Mouse (Mus musculus) heart, embryonic 16.5 days (tissue): ENCODE measurements around the gene Cpd. TPM values are rescaled to one million over a fixed set of nuclear protein-coding genes. Genes with fewer than 3 reads are reported as not detected.

Experiments used
- ATAC-seq: fragments of 200-750 bp; cut with Nextera tagmentation; replicated peaks from 2 replicates; pipeline ENCODE4 v1.8.0; 2017; ENCODE audit warnings: moderate number of reproducible peaks; ENCODE audit not compliant: insufficient read depth, low FRiP score; ENCODE audit errors: extremely low read depth
- H3K27ac ChIP-seq: fragments of 300-500 bp; sonication (generic); 2 replicates; pipeline ENCODE4 v1.5.1; 2014; ENCODE audit warnings: mild to moderate bottlenecking, low read length, control low read depth, moderate library complexity
- H3K27me3 ChIP-seq: fragments of 300-500 bp; sonication (generic); 2 replicates; pipeline ENCODE4 v1.6.1; 2014; ENCODE audit warnings: low read length, mixed read lengths; ENCODE audit not compliant: control insufficient read depth, insufficient read depth
- H3K36me3 ChIP-seq: fragments of 300-500 bp; sonication (generic); 2 replicates; pipeline ENCODE4 v1.6.1; 2014; ENCODE audit not compliant: control insufficient read depth, insufficient read depth
- H3K4me1 ChIP-seq: fragments of 300-500 bp; sonication (generic); 2 replicates; pipeline ENCODE4 v1.6.1; 2014; ENCODE audit warnings: low read length, mixed read lengths; ENCODE audit not compliant: control insufficient read depth, insufficient read depth
- H3K4me2 ChIP-seq: fragments of 300-500 bp; sonication (generic); 2 replicates; pipeline ENCODE4 v1.6.1; 2014; ENCODE audit warnings: low read depth, mild to moderate bottlenecking, control low read depth, low read length
- H3K4me3 ChIP-seq: fragments of 300-500 bp; sonication (generic); 2 replicates; pipeline ENCODE4 v1.5.1; 2014; ENCODE audit warnings: mild to moderate bottlenecking, control low read depth, low read length
- H3K9ac ChIP-seq: fragments of 300-500 bp; sonication (generic); 2 replicates; pipeline ENCODE4 v1.6.1; 2014; ENCODE audit warnings: low read length, control low read depth
- H3K9me3 ChIP-seq: fragments of 300-500 bp; sonication (generic); replicated peaks from 2 replicates; pipeline ENCODE4 v1.6.1; 2016; ENCODE audit warnings: low read length; ENCODE audit not compliant: control insufficient read depth
- WGBS: fragments of 180-500 bp; shearing (Covaris S2); extraction: QIAGEN DNeasy Blood & Tissue Kit; methylation state at CpG from one replicate; pipeline ENCODE4 v1.1.7; 2014; 5-methylcytosine and 5-hydroxymethylcytosine counted together
- polyA plus RNA-seq: library from polyadenylated mRNA; unstranded; fragments of >200 nt; fragmentation: Nextera tagmentation; extraction: Ambion mirVana; gene quantifications from 2 replicates; pipeline ENCODE4 v1.2.1, GENCODE M21; 2015

The Cpd gene
- polyA plus RNA-seq, 1 experiment from 2014 or later: 6.9 TPM

DNA sequence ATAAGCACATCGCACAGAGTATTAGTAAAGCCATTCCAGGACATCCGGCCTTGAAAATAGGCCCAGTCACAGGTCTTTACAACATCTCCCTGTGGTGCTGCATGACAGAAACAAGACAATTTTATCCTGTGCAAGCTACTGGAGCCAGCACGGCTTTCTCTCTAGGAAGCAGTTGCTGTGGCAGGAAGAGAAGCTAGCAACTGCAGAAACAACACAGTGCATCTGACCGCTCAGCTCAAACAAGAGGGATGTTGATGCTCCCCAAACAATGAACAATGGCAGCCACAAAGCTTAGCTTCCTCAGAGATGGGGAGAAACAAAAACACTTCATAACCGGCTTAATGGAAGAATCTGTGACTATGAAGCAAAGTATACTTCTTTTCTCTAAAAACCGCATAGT is 10.5 kb downstream of the Cpd start:
- H3K4me1 ChIP-seq: peaks cover 7% of the 10 kb centered on the region
- ATAC-seq: no peak
- H3K9me3 ChIP-seq: no peaks in the 10 kb centered on the region
- peak overlapping the region; percentile 71 for H3K27ac ChIP-seq
- no peak overlapping the region for H3K4me2 ChIP-seq
- no peak overlapping the region for H3K4me3 ChIP-seq
- H3K9ac ChIP-seq: no peak overlapping the region
- 58% methylated on average over 6 of the region's 6 CpGs for WGBS
- no peaks in the 10 kb centered on the region for H3K27me3 ChIP-seq
- H3K36me3 ChIP-seq: no peaks in the 10 kb centered on the region; the same call in 1 of the 2 replicates

DNA sequence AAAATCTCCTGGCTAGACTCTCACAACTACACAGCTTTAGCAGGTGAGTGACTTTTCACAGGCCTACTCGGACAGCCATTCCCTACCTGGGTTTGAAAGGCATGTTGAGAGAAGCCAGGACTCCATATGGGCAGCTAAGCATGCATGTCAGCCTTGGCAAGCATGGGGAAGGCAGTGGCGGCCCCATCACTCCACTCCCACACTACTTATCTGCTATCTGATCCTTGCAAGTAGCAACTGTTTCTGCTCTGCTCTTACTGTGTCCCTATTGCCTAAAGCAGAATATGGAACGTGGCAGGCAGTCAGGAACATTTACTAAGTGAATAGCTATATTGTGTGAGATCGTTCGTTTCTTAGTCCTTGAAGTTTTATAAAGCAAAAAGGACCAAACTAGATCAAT is 10.9 kb downstream of the Cpd start:
- H3K9me3 ChIP-seq: no peaks in the 10 kb centered on the region
- peaks cover 7% of the 10 kb centered on the region for H3K4me1 ChIP-seq
- 0 out of 2 replicates have a peak overlapping the region, but pooled peaks have one; percentile 30 for H3K9ac ChIP-seq
- no peaks in the 10 kb centered on the region for H3K27me3 ChIP-seq
- WGBS: 55% methylated on average over 5 of the region's 5 CpGs
- H3K27ac ChIP-seq: peak overlapping the region; percentile 71
- peak overlapping the region; percentile 2; the same call in 1 of the 2 replicates for H3K4me2 ChIP-seq
- no peaks in the 10 kb centered on the region; the same call in 1 of the 2 replicates for H3K36me3 ChIP-seq
- H3K4me3 ChIP-seq: no peak overlapping the region
- no peak for ATAC-seq

DNA sequence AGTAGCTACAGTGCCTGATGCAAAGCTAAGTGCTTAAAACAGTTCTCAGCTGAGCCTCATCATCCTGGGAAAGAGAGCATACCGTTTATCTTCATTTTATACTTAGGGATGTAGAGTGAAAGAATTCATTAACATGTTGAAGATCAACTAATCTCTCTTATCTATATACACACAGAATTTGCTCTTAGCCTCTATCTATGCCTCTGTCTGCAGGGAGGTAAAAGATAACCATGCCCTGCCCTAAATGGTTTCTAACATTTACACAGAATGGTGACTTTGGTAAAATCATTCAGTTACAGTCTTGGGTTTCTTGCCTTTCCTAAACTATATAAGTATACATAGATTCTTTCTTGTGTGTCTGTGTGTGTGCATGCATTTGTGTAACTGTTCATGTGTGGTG is 12.2 kb downstream of the Cpd start:
- Histone ChIP-seq H3K4me1 (peaks cover 7% of the 10 kb centered on the region), H3K36me3 (no peaks in the 10 kb centered on the region; the same call in 1 of the 2 replicates), H3K9ac (no peak overlapping the region), H3K27me3 (no peaks in the 10 kb centered on the region), H3K9me3 (no peaks in the 10 kb centered on the region), H3K4me2 (no peak overlapping the region), H3K4me3 (no peak overlapping the region), H3K27ac (no peak overlapping the region)
- no peak for ATAC-seq
- WGBS: 67% methylated on average over 1 of the region's 1 CpGs

DNA sequence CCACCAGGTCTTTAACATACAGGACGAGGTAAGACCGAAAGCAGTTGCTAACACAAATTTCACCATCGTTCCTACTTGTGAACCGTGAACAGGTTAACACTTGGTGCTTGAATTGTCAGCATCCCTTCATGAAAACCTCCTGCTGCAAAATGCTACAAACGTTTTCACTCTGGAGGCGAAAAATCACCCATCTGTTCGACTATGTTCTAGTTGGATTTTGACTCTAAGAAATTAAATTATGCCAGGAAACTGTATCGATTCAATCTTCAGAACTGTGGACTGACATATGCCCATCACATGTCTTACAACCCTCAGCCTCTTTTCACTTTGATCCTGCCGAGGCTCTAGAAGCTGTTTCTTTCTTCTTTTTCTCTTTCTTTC is 21.9 kb downstream of the Cpd start:
- Histone ChIP-seq H3K27ac (no peak overlapping the region), H3K4me3 (no peak overlapping the region), H3K36me3 (no peaks in the 10 kb centered on the region), H3K9me3 (no peaks in the 10 kb centered on the region), H3K9ac (no peak overlapping the region), H3K27me3 (no peaks in the 10 kb centered on the region), H3K4me2 (no peak overlapping the region), H3K4me1 (peaks cover 7% of the 10 kb centered on the region; the same call in 1 of the 2 replicates)
- ATAC-seq: no peak
- WGBS: 85% methylated on average over 9 of the region's 9 CpGs

DNA sequence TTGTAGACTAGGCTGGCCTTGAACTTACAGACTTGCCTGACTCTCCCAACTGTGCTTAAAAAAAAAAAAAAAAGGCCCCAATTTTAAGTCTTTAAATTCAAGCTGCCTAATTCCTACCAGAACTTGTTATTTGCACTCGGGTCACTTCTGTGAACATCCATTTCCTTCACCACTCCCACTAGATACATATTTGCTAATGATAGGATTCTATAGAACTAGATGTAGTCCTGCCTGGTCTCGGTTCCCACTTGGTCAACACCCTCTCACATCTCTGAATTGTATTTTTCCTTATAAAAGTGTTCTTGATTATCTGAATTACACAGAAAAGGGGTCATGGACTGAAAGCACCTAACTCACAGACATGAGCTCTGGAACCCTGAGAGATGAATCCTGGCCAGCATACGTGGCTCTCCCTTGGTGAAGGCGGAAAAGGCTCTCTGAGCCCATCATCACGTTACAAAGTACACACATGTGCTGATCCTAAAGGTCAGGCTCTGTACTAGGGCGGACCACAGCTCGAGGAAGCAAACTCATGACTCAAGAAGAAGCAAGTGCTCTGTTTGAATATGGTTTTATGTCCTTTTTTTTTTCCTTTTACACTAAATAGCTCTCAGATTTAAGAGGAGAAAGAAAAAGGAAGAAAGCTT is 22.5 kb downstream of the Cpd start:
- Histone ChIP-seq H3K4me2 (no peak overlapping the region), H3K4me3 (no peak overlapping the region), H3K27ac (no peak overlapping the region), H3K27me3 (no peaks in the 10 kb centered on the region), H3K36me3 (no peaks in the 10 kb centered on the region), H3K4me1 (peaks cover 7% of the 10 kb centered on the region; the same call in 1 of the 2 replicates), H3K9ac (no peak overlapping the region), H3K9me3 (no peaks in the 10 kb centered on the region)
- ATAC-seq: no peak
- WGBS: 73% methylated on average over 7 of the region's 7 CpGs

DNA sequence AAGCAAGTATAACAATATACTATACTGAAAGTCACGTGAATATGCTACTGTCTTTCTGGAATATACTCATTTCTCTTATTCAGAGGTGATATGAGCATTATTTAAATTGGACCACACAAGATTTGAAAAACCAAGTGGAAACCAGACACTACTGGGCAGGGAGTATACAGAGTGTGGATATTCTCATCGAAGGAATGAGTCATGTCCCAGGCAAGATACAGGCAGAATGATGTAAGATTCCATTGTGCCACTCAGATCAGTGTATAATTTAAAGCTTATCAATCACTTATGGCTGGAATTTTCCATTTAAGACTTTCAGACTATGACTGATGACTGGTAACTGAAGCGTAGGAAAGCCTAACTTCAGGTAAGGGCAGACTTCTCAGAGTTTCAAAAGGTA is 23.2 kb downstream of the Cpd start:
- Histone ChIP-seq H3K4me2 (no peak overlapping the region), H3K27ac (no peak overlapping the region), H3K4me1 (peaks cover 7% of the 10 kb centered on the region; the same call in 1 of the 2 replicates), H3K9ac (no peak overlapping the region), H3K27me3 (no peaks in the 10 kb centered on the region), H3K36me3 (no peaks in the 10 kb centered on the region), H3K4me3 (no peak overlapping the region), H3K9me3 (no peaks in the 10 kb centered on the region)
- ATAC-seq: no peak
- WGBS: 73% methylated on average over 3 of the region's 3 CpGs

DNA sequence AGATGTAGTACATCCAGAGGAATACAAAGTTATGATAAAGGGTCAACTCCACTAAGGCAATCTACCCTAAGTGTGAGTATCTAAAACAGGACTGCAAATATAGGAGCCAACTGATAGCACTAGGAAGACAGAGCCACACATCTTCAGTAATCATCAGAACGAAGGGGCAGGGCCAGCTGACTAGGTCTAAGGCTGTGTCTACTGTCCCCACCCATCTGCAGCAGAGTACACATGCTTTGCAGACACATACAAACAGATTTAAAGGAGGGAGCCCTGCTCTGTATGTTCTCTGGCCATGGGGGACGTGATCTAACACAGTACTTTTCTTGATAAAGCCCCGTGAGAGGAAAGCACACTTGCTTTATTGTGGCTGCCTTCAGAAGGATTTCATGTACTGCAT is 25.5 kb downstream of the Cpd start:
- Histone ChIP-seq H3K4me3 (no peak overlapping the region), H3K36me3 (0 out of 2 replicates have a peak, but pooled peaks cover 2% of the 10 kb centered on the region), H3K27me3 (no peaks in the 10 kb centered on the region), H3K4me1 (peaks cover 6% of the 10 kb centered on the region; the same call in 1 of the 2 replicates), H3K9ac (no peak overlapping the region), H3K27ac (no peak overlapping the region), H3K4me2 (no peak overlapping the region), H3K9me3 (no peaks in the 10 kb centered on the region)
- WGBS: 36% methylated on average over 3 of the region's 3 CpGs
- ATAC-seq: no peak

DNA sequence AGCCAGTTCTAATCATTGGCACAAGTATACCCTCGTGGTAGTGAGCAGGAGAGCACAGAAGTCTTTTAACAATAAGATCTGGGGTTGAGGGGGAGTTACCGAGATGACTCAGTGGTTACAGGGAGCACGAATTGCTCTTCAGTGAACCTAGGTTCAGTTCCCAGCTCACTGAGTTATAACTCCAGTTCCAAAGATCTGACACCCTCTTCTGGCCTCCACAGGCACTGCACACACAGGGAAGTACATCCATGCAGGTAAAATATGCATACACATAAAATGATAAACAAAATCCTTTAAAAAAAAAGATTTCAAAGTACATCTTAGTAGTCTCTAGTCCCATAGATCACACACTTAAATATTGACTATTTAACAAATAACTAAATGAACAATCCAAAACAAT is 29.2 kb downstream of the Cpd start:
- no peaks in the 10 kb centered on the region for H3K27me3 ChIP-seq
- H3K9me3 ChIP-seq: no peaks in the 10 kb centered on the region
- 0 out of 2 replicates have a peak, but pooled peaks cover 2% of the 10 kb centered on the region for H3K4me1 ChIP-seq
- no peak overlapping the region for H3K9ac ChIP-seq
- 91% methylated on average over 3 of the region's 3 CpGs for WGBS
- H3K27ac ChIP-seq: no peak overlapping the region
- H3K4me3 ChIP-seq: no peak overlapping the region
- H3K36me3 ChIP-seq: peaks cover 7% of the 10 kb centered on the region
- no peak for ATAC-seq
- no peak overlapping the region for H3K4me2 ChIP-seq

DNA sequence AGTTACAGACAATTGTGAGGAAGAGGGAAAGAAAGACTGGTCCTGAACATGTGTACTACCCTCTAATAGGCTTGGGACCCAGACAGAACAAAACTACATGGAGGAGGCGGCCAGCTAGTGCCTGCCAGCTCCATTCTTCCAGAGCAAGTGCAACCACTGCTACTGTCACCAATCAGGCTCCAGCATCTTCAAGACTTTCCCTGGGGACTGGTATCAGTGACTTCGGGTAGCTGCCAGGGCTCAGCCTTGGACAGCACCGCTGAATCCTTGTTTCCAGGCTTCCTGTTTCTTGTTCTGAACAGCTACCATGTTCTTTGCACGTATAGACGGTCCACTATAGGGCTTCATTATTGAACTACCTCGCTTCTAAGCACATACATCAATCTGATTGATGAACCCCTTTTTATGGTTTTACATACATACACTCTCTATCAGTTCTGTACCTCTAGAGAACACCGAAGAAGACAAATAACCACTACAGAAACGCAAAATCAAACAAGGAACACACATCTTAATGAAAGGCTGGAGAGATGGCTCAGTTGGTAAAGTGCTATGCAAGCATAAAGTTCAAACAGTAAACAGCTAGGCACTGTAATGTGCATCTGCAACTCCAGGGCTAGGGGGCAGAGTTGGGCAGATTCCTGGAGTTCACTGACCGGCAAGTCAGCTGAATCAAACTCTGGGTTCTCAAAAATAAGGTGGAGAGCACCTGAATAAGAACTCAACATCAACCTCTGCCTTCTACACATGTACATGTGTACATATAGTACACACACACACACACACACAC is 35.9 kb downstream of the Cpd start:
- no peaks in the 10 kb centered on the region for H3K27me3 ChIP-seq
- WGBS: 79% methylated on average over 9 of the region's 9 CpGs
- no peaks in the 10 kb centered on the region for H3K9me3 ChIP-seq
- no peak overlapping the region for H3K4me2 ChIP-seq
- H3K4me1 ChIP-seq: peaks cover 6% of the 10 kb centered on the region
- ATAC-seq: no peak
- no peak overlapping the region for H3K4me3 ChIP-seq
- H3K27ac ChIP-seq: no peak overlapping the region
- H3K36me3 ChIP-seq: peaks cover 9% of the 10 kb centered on the region
- H3K9ac ChIP-seq: no peak overlapping the region
